Mouse (Mus musculus): ENCODE data around the gene Lhx1.

DNA sequence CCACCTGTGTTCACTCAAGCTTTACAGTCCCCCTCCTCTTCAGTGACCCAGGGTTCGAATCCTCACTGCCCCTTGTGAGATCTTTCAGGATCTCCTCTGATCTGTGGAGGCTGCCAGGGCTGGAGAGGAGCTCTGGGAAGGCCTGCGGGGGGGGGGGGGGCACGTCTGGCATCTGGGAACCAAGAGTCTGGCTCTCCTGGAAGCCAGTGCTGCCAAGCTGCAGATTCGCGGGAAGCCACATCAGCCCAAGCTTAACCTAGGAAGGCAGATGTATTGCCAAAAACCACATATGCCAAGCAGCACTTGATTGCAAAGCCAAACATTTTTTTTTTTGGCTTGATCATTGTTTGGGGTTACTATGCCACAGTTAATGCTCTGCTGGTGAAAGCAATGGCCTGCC is 36.2 kb upstream of the Lhx1 start:
- TF ChIP-seq CTCF (IDR thresholded peaks at IDR 0.05; ENCODE audit: low read depth) (no peak), EP300 (optimal IDR thresholded peaks at IDR 0.05) (no peak)
